Mouse (Mus musculus) hindbrain, embryonic 11.5 days (tissue): ENCODE results near the gene Grin1. TPM values are rescaled to one million over a fixed set of nuclear protein-coding genes. Genes with fewer than 3 reads are reported as not detected.

Source experiments
- ATAC-seq: fragments of 200-750 bp; cut with Nextera tagmentation; 2 replicates; pipeline ENCODE4 v1.8.0; 2017; ENCODE audit warnings: mild to moderate bottlenecking, moderate TSS enrichment, moderate library complexity; ENCODE audit not compliant: low FRiP score
- DNase-seq: peaks from one replicate; pipeline ENCODE4 v3.0.0-alpha.2; 2015; ENCODE audit warnings: low spot score
- H3K27ac ChIP-seq: fragments of 300-500 bp; sonication (generic); 2 replicates; pipeline ENCODE4 v1.5.1; 2014; ENCODE audit warnings: mild to moderate bottlenecking, low read depth, low read length
- H3K27me3 ChIP-seq: fragments of 300-500 bp; sonication (generic); 2 replicates; pipeline ENCODE4 v1.6.1; 2014; ENCODE audit warnings: mild to moderate bottlenecking, low read length, moderate library complexity, mixed read lengths; ENCODE audit not compliant: control insufficient read depth, insufficient read depth
- H3K36me3 ChIP-seq: fragments of 300-500 bp; sonication (generic); 2 replicates; pipeline ENCODE4 v1.6.1; 2014; ENCODE audit warnings: mild to moderate bottlenecking, low read length, moderate library complexity, mixed read lengths; ENCODE audit not compliant: control insufficient read depth, insufficient read depth
- H3K4me1 ChIP-seq: fragments of 300-500 bp; sonication (generic); replicated peaks from 2 replicates; pipeline ENCODE4 v1.6.1; 2014; ENCODE audit warnings: low read length, mixed read lengths; ENCODE audit not compliant: control insufficient read depth, insufficient read depth
- H3K4me2 ChIP-seq: fragments of 300-500 bp; sonication (generic); replicated peaks from 2 replicates; pipeline ENCODE4 v1.6.1; 2014; ENCODE audit warnings: mild to moderate bottlenecking, low read depth, low read length
- H3K4me3 ChIP-seq: fragments of 300-500 bp; sonication (generic); 2 replicates; pipeline ENCODE4 v1.5.1; 2014; ENCODE audit warnings: low read depth, low read length
- H3K9ac ChIP-seq: fragments of 300-500 bp; sonication (generic); 2 replicates; pipeline ENCODE4 v1.6.1; 2014; ENCODE audit warnings: low read depth, low read length
- H3K9me3 ChIP-seq: fragments of 300-500 bp; sonication (generic); 2 replicates; pipeline ENCODE4 v1.6.1; 2016; ENCODE audit warnings: low read length; ENCODE audit not compliant: control insufficient read depth
- WGBS: fragments of 180-500 bp; shearing (Covaris S2); extraction: QIAGEN DNeasy Blood & Tissue Kit; methylation state at CpG from one replicate; pipeline ENCODE4 v1.1.7; 2014; 5-methylcytosine and 5-hydroxymethylcytosine counted together
- polyA plus RNA-seq: library from polyadenylated mRNA; unstranded; fragments of >200 nt; fragmentation: Nextera tagmentation; extraction: Ambion mirVana; gene quantifications from 2 replicates; pipeline ENCODE4 v1.2.1, GENCODE M21; 2014

The Grin1 gene
- polyA plus RNA-seq, 1 experiment from 2014 or later, result 3.9 TPM

DNA sequence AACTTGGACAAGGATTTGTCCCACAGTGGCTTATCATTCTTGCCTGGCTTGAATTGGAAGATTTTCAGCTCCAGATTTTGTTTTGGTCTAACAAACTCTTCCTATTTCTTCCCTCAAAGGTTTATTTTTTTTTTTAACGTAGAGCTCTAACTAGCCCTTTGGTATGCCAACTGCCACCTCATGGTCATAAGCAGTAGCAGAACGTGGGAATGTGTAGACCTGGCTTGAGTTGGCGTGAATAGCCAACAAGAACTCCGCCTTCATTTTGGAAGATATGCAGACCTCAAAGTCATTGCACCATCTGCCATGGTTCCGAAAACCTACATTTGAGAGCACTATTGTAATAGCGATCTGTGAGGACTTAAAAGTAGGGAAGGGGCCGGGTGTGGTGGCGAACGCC is 12.5 kb upstream of the Grin1 start:
- peaks cover 3% of the 10 kb centered on the region; the same call in 1 of the 2 replicates for H3K4me1 ChIP-seq
- peak overlapping the region; percentile 86 for H3K4me2 ChIP-seq
- no peaks in the 10 kb centered on the region for H3K9me3 ChIP-seq
- no peaks in the 10 kb centered on the region; the same call in 1 of the 2 replicates for H3K27me3 ChIP-seq
- H3K36me3 ChIP-seq, result 0 out of 2 replicates have a peak, but pooled peaks cover 3% of the 10 kb centered on the region
- H3K27ac ChIP-seq, result no peak overlapping the region
- H3K9ac ChIP-seq, result peak overlapping the region; percentile 91; the same call in 1 of the 2 replicates
- WGBS, result 63% methylated on average over 9 of the region's 9 CpGs
- ATAC-seq (no peak), DNase-seq (no peak)
- peak overlapping the region; percentile 93 for H3K4me3 ChIP-seq

DNA sequence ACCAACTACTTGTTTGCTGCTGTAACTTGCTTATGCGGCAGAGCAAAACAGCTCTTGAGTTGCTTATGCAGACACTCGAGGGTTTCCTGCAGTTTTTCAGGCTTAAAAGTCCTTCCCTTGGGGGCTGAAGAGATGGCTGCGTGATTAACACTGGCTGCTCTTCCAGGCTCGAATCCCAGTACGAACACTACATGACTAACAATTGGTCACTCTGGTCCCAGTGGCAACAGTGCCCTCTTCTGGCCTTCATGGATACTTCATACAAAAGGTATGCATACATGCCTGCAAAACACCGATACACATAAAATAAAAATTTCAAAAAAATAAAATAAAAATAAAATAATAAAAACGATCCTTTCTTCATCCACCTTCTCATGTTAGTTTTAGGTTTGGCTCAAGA is 9.5 kb upstream of the Grin1 start:
- ATAC-seq (no peak), DNase-seq (peak; percentile 63)
- Histone ChIP-seq H3K4me3 (no peak overlapping the region), H3K27me3 (no peaks in the 10 kb centered on the region; the same call in 1 of the 2 replicates), H3K9me3 (no peaks in the 10 kb centered on the region), H3K4me1 (peaks cover 3% of the 10 kb centered on the region; the same call in 1 of the 2 replicates), H3K36me3 (no peaks in the 10 kb centered on the region), H3K9ac (no peak overlapping the region), H3K27ac (no peak overlapping the region), H3K4me2 (no peak overlapping the region)
- WGBS, result 37% methylated on average over 7 of the region's 7 CpGs

- 78% methylated on average over 2 of the region's 2 CpGs for WGBS
- no peak overlapping the region for H3K9ac ChIP-seq
- H3K4me1 ChIP-seq, result no peaks in the 10 kb centered on the region
- no peaks in the 10 kb centered on the region for H3K9me3 ChIP-seq
- DNase-seq, result no peak
- H3K4me3 ChIP-seq, result no peak overlapping the region
- H3K27ac ChIP-seq, result no peak overlapping the region
- no peak overlapping the region for H3K4me2 ChIP-seq
- no peaks in the 10 kb centered on the region for H3K36me3 ChIP-seq
- H3K27me3 ChIP-seq, result peaks cover 1% of the 10 kb centered on the region; the same call in 1 of the 2 replicates
- no peak for ATAC-seq
Measured at GRCm38 (mm10) chr2:25326036-25326435, 7.0 kb upstream of the Grin1 start.

GRCm38 (mm10) chr2:25320084-25320483 is 1.1 kb upstream of the Grin1 start:
- no peak overlapping the region for H3K27ac ChIP-seq
- no peak overlapping the region for H3K4me3 ChIP-seq
- H3K9me3 ChIP-seq, result no peaks in the 10 kb centered on the region
- no peak overlapping the region for H3K4me2 ChIP-seq
- H3K27me3 ChIP-seq, result peaks cover 37% of the 10 kb centered on the region
- no peak overlapping the region for H3K9ac ChIP-seq
- H3K4me1 ChIP-seq, result no peaks in the 10 kb centered on the region
- DNase-seq, result no peak
- ATAC-seq, result no peak
- 27% methylated on average over 2 of the region's 2 CpGs for WGBS
- H3K36me3 ChIP-seq, result no peaks in the 10 kb centered on the region

DNA sequence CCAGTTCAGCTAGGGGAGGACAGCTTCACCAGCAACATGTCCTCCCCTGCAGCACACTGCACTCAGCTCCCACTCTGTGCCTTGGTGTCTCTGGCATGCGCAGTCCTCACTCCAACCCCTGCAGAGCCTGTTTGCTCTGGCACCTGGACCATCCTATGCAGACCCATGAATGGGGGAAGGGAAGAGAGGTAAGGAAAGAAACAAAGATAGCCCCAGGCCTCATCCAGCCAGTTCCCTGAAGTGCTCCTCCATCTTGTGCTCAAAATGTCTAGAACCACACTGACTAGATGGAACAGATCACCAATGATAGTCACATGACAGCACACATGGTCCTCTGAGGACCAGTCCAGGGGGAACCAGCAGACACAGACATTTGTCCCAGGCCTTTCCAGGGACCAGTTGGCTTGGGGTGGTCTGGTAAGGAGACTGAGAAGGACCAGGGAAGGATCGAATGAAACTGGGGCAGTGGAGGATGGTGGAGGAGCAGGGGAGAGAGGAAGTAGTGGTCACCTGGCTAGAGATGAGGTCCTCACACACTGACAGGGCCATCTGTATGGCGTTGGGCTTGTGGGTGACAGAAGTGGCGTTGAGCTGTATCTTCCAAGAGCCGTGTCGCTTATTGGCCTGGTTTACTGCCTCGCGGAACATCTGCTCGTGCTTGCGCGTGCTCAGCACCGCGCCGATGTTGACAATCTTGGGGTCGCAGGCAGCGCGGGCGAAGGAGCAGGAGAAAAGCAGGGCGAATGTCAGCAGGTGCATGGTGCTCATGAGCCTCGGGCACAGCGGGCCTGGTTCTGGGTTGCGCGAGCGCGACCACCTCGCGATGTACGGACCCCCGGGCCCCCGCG is 644 bp downstream of the Grin1 start:
- no peaks in the 10 kb centered on the region for H3K9me3 ChIP-seq
- H3K36me3 ChIP-seq, result no peaks in the 10 kb centered on the region
- 0 out of 2 replicates have a peak overlapping the region, but pooled peaks have one; percentile 23 for H3K9ac ChIP-seq
- H3K4me1 ChIP-seq, result no peaks in the 10 kb centered on the region
- H3K4me2 ChIP-seq, result peak overlapping the region; percentile 61
- ATAC-seq, result peak; percentile 25; the same call in 1 of the 2 replicates
- H3K4me3 ChIP-seq, result peak overlapping the region; percentile 35
- no peak overlapping the region for H3K27ac ChIP-seq
- peak; percentile 7 for DNase-seq
- WGBS, result 7% methylated on average over 28 of the region's 31 CpGs
- H3K27me3 ChIP-seq, result peaks cover 44% of the 10 kb centered on the region

- Histone ChIP-seq H3K27me3 (peaks cover 51% of the 10 kb centered on the region), H3K4me3 (no peak overlapping the region), H3K9me3 (no peaks in the 10 kb centered on the region), H3K4me1 (no peaks in the 10 kb centered on the region), H3K4me2 (no peak overlapping the region), H3K36me3 (no peaks in the 10 kb centered on the region), H3K27ac (no peak overlapping the region), H3K9ac (no peak overlapping the region)
- ATAC-seq (no peak), DNase-seq (no peak)
- WGBS, result 2% methylated on average over 11 of the region's 11 CpGs
Measured at GRCm38 (mm10) chr2:25311491-25311891, 7.5 kb downstream of the Grin1 start.

DNA sequence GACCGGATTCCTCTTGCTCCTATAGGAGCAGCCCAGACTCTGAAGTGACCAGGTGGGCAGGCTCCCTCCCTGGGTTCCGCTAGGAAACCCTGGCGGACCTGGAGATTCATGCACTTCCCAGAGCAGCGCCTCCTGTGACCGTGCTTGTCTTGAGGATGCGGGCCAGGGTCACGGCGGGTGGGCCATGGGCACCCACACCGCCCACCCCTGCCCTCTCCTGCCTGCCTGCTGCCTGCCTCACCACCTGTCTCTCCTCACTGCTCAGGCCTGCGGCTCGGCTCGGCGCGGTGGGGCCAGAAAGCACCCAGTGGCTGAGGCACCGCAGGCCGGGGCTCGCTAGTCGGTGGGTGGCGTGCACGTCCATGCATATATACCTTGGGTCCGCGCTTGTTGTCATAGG is 8.0 kb downstream of the Grin1 start:
- ATAC-seq, result no peak
- Histone ChIP-seq H3K4me1 (no peaks in the 10 kb centered on the region), H3K9me3 (no peaks in the 10 kb centered on the region), H3K27me3 (peaks cover 51% of the 10 kb centered on the region), H3K4me2 (no peak overlapping the region), H3K9ac (no peak overlapping the region), H3K4me3 (no peak overlapping the region), H3K27ac (no peak overlapping the region), H3K36me3 (no peaks in the 10 kb centered on the region)
- WGBS, result 3% methylated on average over 22 of the region's 22 CpGs
- no peak for DNase-seq

GRCm38 (mm10) chr2:25310180-25310579 is 8.8 kb downstream of the Grin1 start:
- H3K4me1 ChIP-seq, result no peaks in the 10 kb centered on the region
- 55% methylated on average over 10 of the region's 10 CpGs for WGBS
- no peak overlapping the region for H3K9ac ChIP-seq
- H3K9me3 ChIP-seq, result no peaks in the 10 kb centered on the region
- H3K36me3 ChIP-seq, result no peaks in the 10 kb centered on the region
- H3K27me3 ChIP-seq, result peaks cover 54% of the 10 kb centered on the region
- ATAC-seq (no peak), DNase-seq (no peak)
- no peak overlapping the region for H3K4me3 ChIP-seq
- no peak overlapping the region for H3K27ac ChIP-seq
- H3K4me2 ChIP-seq, result no peak overlapping the region
